Mouse (Mus musculus) brown adipose tissue, adult 24 weeks (tissue): ENCODE measurements at regions not wholly inside any gene's neighbourhood (a gene's known extent, or its start where the extent isn't known, plus 50 kb on each side); places are given as distances from the start of the nearest gene placed in this dataset.
"Not testable (repeated sequence)": the region's sequence is repeated elsewhere in the genome, so short reads cannot be mapped to it uniquely, and the experiment has no call there.

Experiments
- H3K27ac ChIP-seq: fragments of 200-500 bp; replicated peaks from 2 replicates; pipeline ENCODE4 v1.5.1; 2012; ENCODE audit warnings: low read depth, mild to moderate bottlenecking, low read length
- H3K4me1 ChIP-seq: fragments of 200-500 bp; 2 replicates; pipeline ENCODE4 v1.6.1; 2012; ENCODE audit warnings: low read length, mixed read lengths; ENCODE audit not compliant: control insufficient read depth, insufficient read depth, insufficient read length
- H3K4me3 ChIP-seq: fragments of 200-500 bp; 2 replicates; pipeline ENCODE4 v1.5.1; 2012; ENCODE audit warnings: low read depth, mild to moderate bottlenecking, low read length, moderate library complexity; ENCODE audit not compliant: insufficient read depth

DNA sequence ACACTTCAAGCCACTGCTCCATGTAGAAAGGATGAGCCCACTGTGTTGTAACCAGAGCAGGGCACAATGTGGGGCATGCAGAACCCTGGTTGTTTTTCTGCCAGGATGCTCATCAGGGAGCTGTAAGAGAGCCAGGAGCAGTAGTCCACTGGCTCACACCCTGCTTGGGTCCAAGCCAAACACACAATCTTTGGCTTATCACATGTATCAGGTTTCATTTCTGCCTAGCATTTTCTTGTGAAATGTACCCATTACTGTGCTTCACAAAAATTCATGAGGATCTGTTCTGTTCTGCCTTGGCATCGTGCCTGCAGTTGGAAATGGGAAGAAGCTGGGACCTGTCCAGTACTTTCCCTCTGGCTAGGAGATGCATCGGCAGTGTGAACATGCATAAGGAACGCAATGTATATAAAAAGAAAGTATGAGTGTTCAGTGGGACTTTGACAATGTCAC is 491.6 kb upstream of the Igfbp3 start:
- no peaks in the 10 kb centered on the region for H3K4me1 ChIP-seq
- H3K27ac ChIP-seq, result no peak overlapping the region
- H3K4me3 ChIP-seq, result no peak overlapping the region

DNA sequence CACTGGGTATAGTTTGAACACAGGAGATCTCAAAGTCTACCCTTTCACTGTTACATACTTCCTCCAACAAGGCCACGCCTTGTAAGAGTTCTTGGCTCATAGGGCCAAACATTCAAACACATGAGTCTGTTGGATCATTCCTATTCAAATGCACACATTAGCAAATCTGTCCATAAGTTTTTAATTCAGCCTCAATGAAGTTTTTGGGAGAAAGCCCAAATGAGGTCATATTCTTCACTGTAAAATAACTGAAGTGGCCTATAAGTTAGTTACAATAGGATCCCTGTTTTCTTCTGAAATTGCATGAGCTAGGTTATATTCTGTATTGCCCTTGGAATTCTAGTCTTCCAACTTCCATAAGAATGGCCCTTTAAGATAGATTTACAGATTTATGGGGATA is 483.9 kb upstream of the Igfbp3 start:
- Histone ChIP-seq H3K4me3 (no peak overlapping the region), H3K4me1 (no peaks in the 10 kb centered on the region), H3K27ac (no peak overlapping the region)

DNA sequence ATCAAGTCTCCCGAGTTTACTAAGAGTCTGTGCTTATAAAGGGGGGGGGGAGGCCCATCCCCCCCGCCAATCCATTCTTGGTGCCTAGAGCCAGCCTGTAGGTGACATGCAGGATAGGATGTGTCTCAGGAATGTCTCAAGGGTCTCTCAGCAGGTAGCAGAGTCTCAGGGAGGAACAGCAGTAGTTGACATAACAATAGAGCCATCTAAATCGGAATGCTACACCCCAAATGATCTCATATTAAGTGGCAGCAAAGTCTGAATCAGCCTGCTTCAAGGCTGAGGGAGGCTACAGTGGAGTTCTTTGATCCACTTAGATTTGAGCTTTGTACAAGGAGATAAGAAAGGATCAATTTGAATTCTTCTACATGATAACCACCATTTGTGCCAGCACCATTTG is 476.0 kb upstream of the Igfbp3 start:
- H3K4me3 ChIP-seq, H3K27ac ChIP-seq: not testable (repeated sequence)

DNA sequence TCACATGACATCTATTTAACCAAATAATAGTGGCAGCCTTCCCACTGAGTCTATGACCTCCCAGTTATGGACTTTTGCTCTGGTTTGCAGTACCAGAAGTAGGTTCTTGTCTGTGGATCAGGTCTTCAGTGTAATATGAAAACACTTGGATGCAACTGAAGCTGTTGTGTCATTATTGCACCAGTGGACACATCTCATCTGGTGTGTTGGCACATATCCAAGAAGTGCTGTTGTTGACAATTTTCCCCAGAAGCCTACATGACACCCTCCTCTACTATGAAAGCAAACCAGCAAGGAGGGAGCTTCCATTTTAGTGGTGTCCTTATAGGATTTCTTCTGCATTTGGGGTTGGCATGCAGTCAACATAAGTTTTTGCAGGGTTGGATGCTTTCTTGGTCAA is 459.1 kb upstream of the Igfbp3 start:
- Histone ChIP-seq H3K4me3 (no peak overlapping the region), H3K27ac (no peak overlapping the region), H3K4me1 (no peaks in the 10 kb centered on the region)

More for the DNA sequence above, 476.0 kb upstream of the Igfbp3 start:
- H3K4me1 ChIP-seq, result not testable (repeated sequence)

DNA sequence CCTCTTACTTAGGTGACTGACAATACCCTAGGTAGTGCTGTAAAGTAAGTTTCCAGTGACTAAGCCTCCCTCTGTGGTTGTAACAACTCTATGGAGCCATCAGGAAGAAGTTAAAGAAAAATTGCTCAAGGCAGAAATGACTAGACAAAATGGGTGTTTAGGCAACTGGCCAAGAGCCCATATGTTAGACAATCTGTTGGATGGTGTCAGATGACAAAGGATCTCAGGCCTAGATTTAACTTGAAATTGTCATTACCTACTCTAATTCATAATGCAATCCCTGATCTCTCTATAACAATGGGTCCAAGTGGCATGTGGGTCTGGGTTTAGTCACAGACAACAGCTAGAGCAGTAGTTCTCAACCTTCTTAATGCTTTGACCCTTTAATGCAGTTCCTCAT is 416.9 kb upstream of the Igfbp3 start:
- Histone ChIP-seq H3K4me3 (no peak overlapping the region), H3K4me1 (no peaks in the 10 kb centered on the region), H3K27ac (no peak overlapping the region)

DNA sequence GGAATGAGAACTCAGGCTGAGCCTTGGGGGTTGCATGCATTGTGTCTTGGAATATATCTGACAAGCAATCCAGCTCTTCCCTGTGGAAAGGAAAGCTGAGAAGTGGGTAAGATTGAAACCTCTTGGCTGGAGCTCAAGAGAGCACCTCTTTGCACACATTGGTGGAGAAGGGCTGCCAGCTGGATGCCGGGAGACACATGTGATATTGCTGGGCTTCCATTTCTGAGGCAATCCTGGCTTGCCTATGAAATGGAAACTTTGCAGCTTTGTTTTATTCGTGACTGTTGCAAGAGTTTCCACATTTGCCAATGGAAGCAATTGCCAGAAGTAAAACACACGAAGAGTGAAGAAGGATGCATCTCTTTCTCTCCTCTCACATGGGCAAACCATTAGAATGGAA is 411.5 kb upstream of the Igfbp3 start:
- Histone ChIP-seq H3K4me3 (no peak overlapping the region), H3K27ac (no peak overlapping the region), H3K4me1 (no peaks in the 10 kb centered on the region)

DNA sequence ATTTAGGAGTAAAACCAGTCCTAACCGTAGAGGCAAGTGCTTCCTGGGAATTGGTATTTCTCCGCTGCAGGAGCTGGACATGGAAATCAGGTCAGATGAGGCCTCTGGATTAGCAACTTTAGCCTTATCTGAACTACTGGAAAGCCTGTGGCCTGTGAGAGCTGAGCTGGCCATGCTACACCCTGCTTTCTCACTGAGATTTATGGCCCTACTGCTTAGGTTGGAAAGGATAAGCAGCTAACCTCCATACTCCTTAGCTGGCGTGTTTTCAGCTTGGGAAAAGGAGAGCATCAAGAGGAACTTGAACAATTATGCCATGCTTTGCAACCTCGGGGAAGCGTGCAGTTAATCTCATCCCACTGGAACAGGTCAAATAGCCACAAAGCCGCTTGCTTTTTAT is 406.6 kb upstream of the Igfbp3 start:
- Histone ChIP-seq H3K4me3 (no peak overlapping the region), H3K27ac (no peak overlapping the region), H3K4me1 (no peaks in the 10 kb centered on the region)

DNA sequence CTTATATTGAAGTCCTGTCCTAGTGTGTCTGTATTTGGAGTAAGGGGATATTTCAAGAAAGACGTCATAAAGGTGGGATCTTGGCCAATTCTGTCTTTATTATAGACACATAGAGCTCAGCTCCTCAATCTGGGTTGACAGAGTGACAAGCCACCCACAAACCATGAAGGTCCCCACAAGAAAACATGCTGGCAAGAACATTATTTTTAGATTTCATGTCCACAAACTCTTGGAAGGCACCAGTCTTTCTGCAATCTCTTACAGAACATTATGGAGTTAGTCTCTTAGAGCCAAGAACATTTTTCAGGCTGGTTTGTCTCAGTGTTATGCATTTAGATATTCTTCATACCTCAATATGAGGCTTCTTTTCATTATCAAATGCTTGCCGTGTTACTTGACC is 397.0 kb upstream of the Igfbp3 start:
- no peak overlapping the region for H3K4me3 ChIP-seq
- H3K27ac ChIP-seq, result no peak overlapping the region

DNA sequence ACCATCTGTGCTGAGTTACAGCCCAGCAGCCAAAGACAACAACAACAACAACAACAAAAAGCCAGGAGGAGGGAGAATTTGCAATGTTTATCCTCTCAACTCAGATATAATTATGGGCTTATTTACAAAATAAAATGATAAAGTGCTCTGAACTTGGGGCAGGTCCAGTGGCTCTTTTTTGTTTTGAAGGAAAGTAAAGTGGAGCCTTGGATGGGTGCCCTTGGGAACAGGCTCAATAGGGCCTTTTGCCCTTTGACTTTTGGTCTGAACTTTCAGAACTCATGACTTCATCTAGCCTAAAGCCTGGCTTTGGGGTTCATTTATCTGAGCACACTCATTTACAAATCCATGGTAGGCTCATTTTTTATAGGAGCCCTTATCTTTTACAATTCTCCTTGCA is 396.2 kb upstream of the Igfbp3 start:
- Histone ChIP-seq H3K4me1 (no peaks in the 10 kb centered on the region), H3K27ac (no peak overlapping the region), H3K4me3 (no peak overlapping the region)

More for the DNA sequence above, 397.0 kb upstream of the Igfbp3 start:
- no peaks in the 10 kb centered on the region for H3K4me1 ChIP-seq

DNA sequence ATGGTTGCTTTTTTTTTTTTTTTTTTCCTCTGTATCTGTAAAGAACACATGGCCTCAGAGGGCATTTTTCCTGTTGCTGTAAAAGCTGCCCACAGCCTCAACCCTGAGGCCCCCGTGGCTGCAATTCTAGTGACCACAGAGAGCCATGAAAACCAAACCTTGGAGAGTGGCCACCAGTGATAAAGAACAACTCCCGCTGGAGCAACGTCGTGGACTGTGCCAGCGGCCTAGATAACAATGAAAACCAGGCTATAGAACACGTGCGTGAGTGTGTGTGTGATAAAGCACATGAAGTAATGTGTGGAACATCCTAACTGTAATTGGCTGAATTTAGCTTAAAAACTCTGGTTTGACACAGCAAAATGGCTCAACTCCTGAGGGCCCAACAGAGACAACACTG is 392.9 kb upstream of the Igfbp3 start:
- Histone ChIP-seq H3K4me3 (no peak overlapping the region), H3K4me1 (no peaks in the 10 kb centered on the region)

DNA sequence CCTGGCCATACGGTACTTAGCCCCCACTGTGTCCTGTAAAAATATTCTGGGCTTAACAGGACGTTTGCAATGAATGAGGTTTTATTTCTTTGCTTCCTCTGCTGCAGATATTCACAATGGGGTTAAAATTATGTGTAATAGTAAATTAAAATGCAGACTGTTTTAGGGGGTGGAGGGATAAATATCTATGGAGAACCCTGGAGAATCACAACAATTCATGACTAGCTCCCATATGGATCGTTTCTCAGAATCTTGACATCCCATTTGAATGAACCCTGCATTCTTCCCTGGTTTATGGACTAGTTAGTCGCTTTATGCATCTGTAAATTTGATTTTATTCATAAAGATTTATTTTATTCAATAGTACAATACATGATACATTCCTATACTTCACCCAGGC is 378.3 kb upstream of the Igfbp3 start:
- H3K4me3 ChIP-seq, result no peak overlapping the region
- H3K27ac ChIP-seq, result no peak overlapping the region
- H3K4me1 ChIP-seq, result no peaks in the 10 kb centered on the region

More for the DNA sequence above, 392.9 kb upstream of the Igfbp3 start:
- no peak overlapping the region for H3K27ac ChIP-seq

DNA sequence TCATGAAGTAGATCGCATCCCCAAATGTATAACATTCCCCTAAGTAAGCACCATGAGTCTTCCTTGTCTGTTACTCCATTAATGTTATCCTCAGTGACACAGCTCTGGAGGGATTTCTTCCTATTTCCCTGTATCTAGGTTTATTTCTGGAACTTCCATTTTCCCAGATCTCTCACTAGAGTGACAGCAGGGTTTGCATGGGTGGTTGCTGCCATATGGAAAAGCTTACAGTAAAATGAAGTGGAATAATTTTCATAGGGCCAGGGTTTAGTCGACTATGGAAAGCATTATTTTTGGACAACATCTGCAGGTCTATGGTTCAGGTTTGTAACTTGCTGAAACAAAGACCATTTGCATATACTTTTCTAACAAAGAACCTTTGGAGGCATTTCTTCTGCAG is 369.6 kb upstream of the Igfbp3 start:
- Histone ChIP-seq H3K4me3 (no peak overlapping the region), H3K4me1 (no peaks in the 10 kb centered on the region), H3K27ac (no peak overlapping the region)

DNA sequence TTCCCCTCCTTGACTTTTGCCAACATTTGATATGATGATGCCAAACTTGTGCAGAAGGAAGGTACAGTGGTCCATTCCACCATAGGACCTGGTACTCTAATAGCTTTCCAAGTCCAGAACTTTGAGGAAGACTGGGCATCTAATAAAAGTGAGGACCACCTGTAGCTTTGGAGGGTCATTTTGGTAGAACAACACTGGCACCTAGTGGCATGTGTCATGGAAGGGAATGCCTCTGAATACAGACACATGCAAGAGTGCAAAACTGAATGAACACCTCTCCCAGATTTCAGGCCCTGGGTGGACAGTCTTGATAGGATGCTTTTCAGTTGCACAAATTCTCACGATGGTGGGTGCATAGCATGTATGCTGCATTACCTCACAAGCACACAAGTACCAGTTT is 354.8 kb upstream of the Igfbp3 start:
- no peak overlapping the region for H3K27ac ChIP-seq
- H3K4me3 ChIP-seq, result no peak overlapping the region

DNA sequence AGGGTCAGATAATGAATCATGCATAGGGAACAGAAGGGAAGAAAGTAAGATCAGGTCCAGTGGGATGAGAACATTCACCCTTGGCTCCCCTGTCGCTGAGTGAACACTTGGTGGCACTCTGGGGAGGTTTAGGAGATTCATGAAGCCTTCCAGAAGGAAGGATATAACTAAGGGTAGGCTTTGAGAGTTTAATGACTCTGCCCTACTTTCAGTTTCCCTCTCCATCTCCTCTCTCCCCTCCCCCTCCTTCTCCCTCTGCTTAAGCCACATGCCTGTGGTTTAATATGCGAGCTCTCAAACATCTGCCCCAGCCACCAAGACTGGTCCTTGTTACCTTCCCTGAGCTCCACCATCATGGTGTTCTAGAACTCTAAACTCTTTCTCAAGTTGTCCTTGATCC is 348.3 kb upstream of the Igfbp3 start:
- H3K27ac ChIP-seq, result no peak overlapping the region
- H3K4me1 ChIP-seq, result no peaks in the 10 kb centered on the region
- H3K4me3 ChIP-seq, result no peak overlapping the region

More for the DNA sequence above, 354.8 kb upstream of the Igfbp3 start:
- H3K4me1 ChIP-seq, result no peaks in the 10 kb centered on the region

DNA sequence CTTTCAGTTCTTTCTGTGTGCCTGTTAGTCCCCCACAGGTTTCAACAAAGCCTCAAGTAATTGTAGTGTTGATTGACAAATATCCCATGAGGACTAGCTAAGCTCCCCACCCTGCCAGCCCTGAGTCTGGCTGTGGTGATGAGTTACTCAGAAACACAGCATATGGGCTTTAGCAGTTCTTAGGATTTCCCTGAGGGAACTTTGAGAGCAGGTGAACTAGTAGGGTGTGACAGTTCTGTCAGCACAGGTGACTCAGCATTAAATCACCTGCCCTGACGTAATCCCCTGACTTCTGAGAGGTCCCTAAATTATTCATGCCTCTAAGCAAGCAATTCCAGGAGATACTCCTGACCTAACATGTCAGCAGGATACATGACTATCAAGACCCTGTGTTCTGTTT is 347.7 kb upstream of the Igfbp3 start:
- no peak overlapping the region for H3K4me3 ChIP-seq
- H3K4me1 ChIP-seq, result no peaks in the 10 kb centered on the region
- no peak overlapping the region for H3K27ac ChIP-seq

DNA sequence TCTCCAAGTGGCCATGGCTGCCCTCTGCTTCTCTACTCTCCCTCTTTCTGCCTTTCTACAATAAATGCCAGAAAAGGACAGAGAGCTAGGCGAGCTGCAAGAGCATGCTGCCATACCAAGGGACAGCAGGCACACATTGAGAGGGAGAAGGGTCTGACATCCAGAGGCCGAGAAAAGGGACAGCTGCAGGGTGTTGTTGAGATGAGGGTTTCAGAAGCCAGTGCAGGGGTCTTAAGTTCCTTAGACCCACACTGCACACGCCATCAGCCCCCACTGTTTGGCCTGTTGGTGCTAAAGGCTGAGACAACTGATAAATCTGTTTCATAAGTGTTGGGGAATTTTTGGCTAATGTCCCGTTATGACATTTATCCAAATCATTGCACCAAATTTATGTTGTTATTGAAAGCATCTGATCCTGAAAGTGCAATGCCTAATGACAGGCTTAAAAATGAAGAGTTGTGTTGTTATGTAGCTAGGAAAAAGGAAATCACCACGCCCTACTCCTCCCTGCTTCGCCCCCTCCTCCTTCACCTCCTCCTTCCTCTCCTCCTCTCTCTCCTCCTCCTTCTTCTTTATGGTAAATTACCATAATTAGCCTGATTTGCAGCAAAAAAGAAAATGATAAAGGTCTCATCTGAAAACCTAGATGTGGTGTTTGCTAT is 342.0 kb upstream of the Igfbp3 start:
- Histone ChIP-seq H3K4me3 (no peak overlapping the region), H3K4me1 (no peaks in the 10 kb centered on the region; the same call in 1 of the 2 replicates), H3K27ac (no peak overlapping the region)
